Mouse (Mus musculus) brown adipose tissue, adult 24 weeks (tissue): ENCODE results near the gene Gm8660. TPM values are rescaled to one million over a fixed set of nuclear protein-coding genes. Genes with fewer than 3 reads are reported as not detected.
"Not testable (repeated sequence)": the region's sequence is repeated elsewhere in the genome, so short reads cannot be mapped to it uniquely, and the experiment has no call there.

ENCODE experiments used
- H3K27ac ChIP-seq: fragments of 200-500 bp; replicated peaks from 2 replicates; pipeline ENCODE4 v1.5.1; 2012; ENCODE audit warnings: low read depth, mild to moderate bottlenecking, low read length
- H3K4me1 ChIP-seq: fragments of 200-500 bp; 2 replicates; pipeline ENCODE4 v1.6.1; 2012; ENCODE audit warnings: low read length, mixed read lengths; ENCODE audit not compliant: control insufficient read depth, insufficient read depth, insufficient read length
- H3K4me3 ChIP-seq: fragments of 200-500 bp; 2 replicates; pipeline ENCODE4 v1.5.1; 2012; ENCODE audit warnings: low read depth, mild to moderate bottlenecking, low read length, moderate library complexity; ENCODE audit not compliant: insufficient read depth
- polyA plus RNA-seq: library from polyadenylated mRNA; stranded (reverse); fragments of >200 nt; gene quantifications from 2 replicates; pipeline ENCODE4 v1.2.4, GENCODE M21; 2012; ENCODE audit not compliant: missing spikeins, insufficient read depth, insufficient read length

The Gm8660 gene
- polyA plus RNA-seq = not detected in 2 replicates

DNA sequence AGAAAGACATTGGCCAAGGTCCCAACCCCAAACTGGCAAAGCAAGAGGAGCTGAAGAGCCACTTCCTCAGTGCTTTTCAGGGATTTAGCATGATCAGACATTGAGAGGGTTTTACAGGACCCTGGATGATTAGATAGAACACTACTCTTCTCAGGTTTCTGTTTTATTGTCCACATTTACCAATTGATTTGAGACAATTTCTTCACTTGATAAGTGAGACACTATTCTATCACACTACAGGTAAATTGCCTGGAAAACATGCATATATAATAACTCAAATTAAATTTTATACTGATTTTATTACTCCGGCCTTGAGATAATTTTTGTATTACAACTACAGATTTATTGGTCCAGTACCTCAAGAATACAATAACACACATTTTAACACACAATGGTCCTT is at the start of gene Gm8660:
Gene Gm8660 (minus strand): TSS at position 101 of the 400 bp plus-strand sequence.
- not testable (repeated sequence) for H3K4me3 ChIP-seq, H3K4me1 ChIP-seq

DNA sequence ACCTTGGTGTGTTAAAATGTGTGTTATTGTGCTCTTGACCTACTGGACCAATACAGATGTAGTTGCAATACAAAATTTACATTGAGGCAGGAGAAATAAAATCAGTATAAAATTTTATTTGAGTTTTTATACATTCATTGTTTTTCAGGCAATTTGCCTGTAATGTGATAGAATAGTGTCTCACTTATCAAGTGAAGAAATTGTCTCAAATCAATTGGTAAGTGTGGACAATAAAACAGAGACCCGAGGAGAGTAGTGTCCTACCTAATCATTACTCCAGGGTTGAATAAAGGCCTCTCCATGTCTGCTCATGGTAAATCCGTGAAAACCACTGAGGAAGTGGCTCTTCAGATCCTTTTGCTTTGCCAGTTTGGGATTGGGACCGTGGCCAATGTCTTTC is 42.4 kb upstream of the Gm8660 start, which contains the start of gene Vmn1r148:
Gene Vmn1r148 (plus strand): TSS at position 301 of the 400 bp plus-strand sequence.
- H3K4me1 ChIP-seq, H3K27ac ChIP-seq, H3K4me3 ChIP-seq: not testable (repeated sequence)

More for the DNA sequence above, at the start of gene Gm8660:
- H3K27ac ChIP-seq = not testable (repeated sequence)

DNA sequence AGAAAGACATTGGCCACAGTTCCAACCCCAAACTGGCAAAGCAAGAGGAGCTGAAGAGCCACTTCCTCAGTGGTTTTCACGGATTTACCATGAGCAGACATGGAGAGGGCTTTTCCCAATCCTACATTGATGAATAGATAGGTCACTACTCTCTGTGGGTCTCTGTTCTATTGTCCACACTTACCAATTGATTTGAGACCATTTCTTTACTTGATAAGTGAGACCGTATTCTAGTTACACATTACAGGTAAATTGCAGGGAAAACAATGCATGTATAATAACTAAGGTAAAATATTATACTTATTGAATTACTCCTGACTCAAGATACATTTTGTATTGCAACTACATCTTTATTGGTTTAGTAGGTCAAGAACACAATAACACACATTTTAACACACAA is 41.2 kb downstream of the Gm8660 start, which contains the start of gene Gm4187:
Gene Gm4187 (minus strand): TSS at position 101 of the 400 bp plus-strand sequence.
- not testable (repeated sequence) for H3K4me3 ChIP-seq, H3K27ac ChIP-seq, H3K4me1 ChIP-seq

Other genes starting within 250 kb of the Gm8660 start
- gene Gm10666, start 236.3 kb downstream of the Gm8660 start, polyA plus RNA-seq = not detected in 2 replicates
- gene Vmn1r142, start 207.0 kb downstream of the Gm8660 start, polyA plus RNA-seq = not detected in 2 replicates
- gene Vmn1r143, start 181.7 kb downstream of the Gm8660 start, polyA plus RNA-seq = not detected in 2 replicates
- gene Gm8653, start 169.8 kb downstream of the Gm8660 start, polyA plus RNA-seq = not detected in 2 replicates
- not detected in 2 replicates for gene Gm8453, start 141.6 kb downstream of the Gm8660 start, polyA plus RNA-seq
- not detected in 2 replicates for gene Gm4187, start 41.3 kb downstream of the Gm8660 start, polyA plus RNA-seq
- not detected in 2 replicates for gene Vmn1r148, start 42.5 kb upstream of the Gm8660 start, polyA plus RNA-seq
- not detected in 2 replicates for gene Vmn1r149, start 67.2 kb upstream of the Gm8660 start, polyA plus RNA-seq
- gene Gm10665, start 93.0 kb upstream of the Gm8660 start, polyA plus RNA-seq = not detected in 2 replicates
- gene Vmn1r151, start 128.6 kb upstream of the Gm8660 start, polyA plus RNA-seq = not detected in 2 replicates
- not detected in 2 replicates for gene Vmn1r152, start 151.9 kb upstream of the Gm8660 start, polyA plus RNA-seq
- gene Gm8677, start 163.8 kb upstream of the Gm8660 start, polyA plus RNA-seq = not detected in 2 replicates
- not detected in 2 replicates for gene Gm4201, start 194.3 kb upstream of the Gm8660 start, polyA plus RNA-seq
- not detected in 2 replicates for gene Gm4565, start 217.1 kb upstream of the Gm8660 start, polyA plus RNA-seq